Comparison of ENCODE assay signal across 9 mouse cellular contexts in genomic region chr10:12726041-12726608, GRCm38 (mm10).
DNase-seq lines count a peak whose midpoint lies in the region; ATAC-seq lines count a peak whose summit lies in the region.
"Had no signal": no experiment of that assay in that cellular context is flagged by ENCODE, and none has a peak within 500 bp of the region (broad histone marks: within the 10 kb centered on the region; RNA-seq: fewer than 3 reads in every experiment).

No protein-coding gene starts in this region.

- 0 out of 2 replicates have a peak overlapping the region, but pooled peaks have one; percentile 20 for H3K27ac ChIP-seq in midbrain, embryonic 12.5 days (replicated peaks)

- ATAC-seq in midbrain, embryonic 12.5 days (ENCODE audit: low FRiP score, low read depth), result peak; percentile 45; the same call in 1 of the 2 replicates
- no peak for ATAC-seq in megakaryocyte-erythroid progenitor cell, adult 5-6 weeks (replicated peaks; ENCODE audit: low FRiP score, low TSS enrichment, poor library complexity, severe bottlenecking)
- no peak for ATAC-seq in inflammation-experienced regulatory T-cells, adult 6 months

- H3K4me3 ChIP-seq in midbrain, embryonic 12.5 days, result no peak overlapping the region

- no peaks in the 10 kb centered on the region for H3K36me3 ChIP-seq in midbrain, embryonic 12.5 days

- H3K9me3 ChIP-seq in midbrain, embryonic 12.5 days, result no peaks in the 10 kb centered on the region

- H3K27me3 ChIP-seq in midbrain, embryonic 12.5 days, result no peaks in the 10 kb centered on the region

- no peak overlapping the region for H3K9ac ChIP-seq in midbrain, embryonic 12.5 days (replicated peaks)

- peaks cover 17% of the 10 kb centered on the region for H3K4me1 ChIP-seq in midbrain, embryonic 12.5 days

- H3K4me2 ChIP-seq in midbrain, embryonic 12.5 days (replicated peaks), result no peak overlapping the region

- DNase-seq in ES-CJ7 (ENCODE audit: low read depth, low spot score), result peak; percentile 37
- DNase-seq in ZHBTc4 (ENCODE audit: low read depth, low spot score), result peak; percentile 71
- peak; percentile 56 for DNase-seq in kidney, adult 18-20 months
- no peak for DNase-seq in left cerebral cortex, adult 18-20 months (ENCODE audit: low spot score in 2 of 2)
- DNase-seq: adrenal gland, adult 2 months; liver had no signal

- WGBS in midbrain, embryonic 12.5 days, result 54% methylated on average over 13 of the region's 13 CpGs

Comparison
In these comparisons a context has a peak if more than half of its experiments do, and no peak if none do; other contexts are left out.
1. DNase-seq: peak in ES-CJ7 (single experiment), ZHBTc4 (single experiment) and kidney, adult 18-20 months (single experiment); none in left cerebral cortex, adult 18-20 months (0 of 2).